Mouse (Mus musculus) midbrain, embryonic 16.5 days (tissue): ENCODE data around the gene Ugt1a6b. TPM values are rescaled to one million over a fixed set of nuclear protein-coding genes. Genes with fewer than 3 reads are reported as not detected.

Experiments
- ATAC-seq: fragments of 200-750 bp; cut with Nextera tagmentation; 2 replicates; pipeline ENCODE4 v1.8.0; 2017; ENCODE audit warnings: moderate TSS enrichment
- H3K27ac ChIP-seq: fragments of 300-500 bp; sonication (generic); 2 replicates; pipeline ENCODE4 v1.5.1; 2014; ENCODE audit warnings: mild to moderate bottlenecking, low read length, mixed read lengths
- H3K27me3 ChIP-seq: fragments of 300-500 bp; sonication (generic); 2 replicates; pipeline ENCODE4 v1.6.1; 2014; ENCODE audit warnings: low read depth, low read length, mixed read lengths; ENCODE audit not compliant: control insufficient read depth, insufficient read depth
- H3K36me3 ChIP-seq: fragments of 300-500 bp; sonication (generic); 2 replicates; pipeline ENCODE4 v1.6.1; 2014; ENCODE audit warnings: mild to moderate bottlenecking, low read length, moderate library complexity, mixed read lengths; ENCODE audit not compliant: control insufficient read depth, insufficient read depth
- H3K4me1 ChIP-seq: fragments of 300-500 bp; sonication (generic); 2 replicates; pipeline ENCODE4 v1.6.1; 2014; ENCODE audit warnings: mild to moderate bottlenecking, low read length, mixed read lengths; ENCODE audit not compliant: control insufficient read depth, insufficient read depth
- H3K4me2 ChIP-seq: fragments of 300-500 bp; sonication (generic); 2 replicates; pipeline ENCODE4 v1.6.1; 2014; ENCODE audit warnings: mild to moderate bottlenecking, low read length, mixed read lengths
- H3K4me3 ChIP-seq: fragments of 300-500 bp; sonication (generic); 2 replicates; pipeline ENCODE4 v1.5.1; 2014; ENCODE audit warnings: low read depth, mild to moderate bottlenecking, low read length, moderate library complexity, mixed read lengths
- H3K9ac ChIP-seq: fragments of 300-500 bp; sonication (generic); 2 replicates; pipeline ENCODE4 v1.6.1; 2014; ENCODE audit warnings: low read depth, low read length, mixed read lengths
- H3K9me3 ChIP-seq: fragments of 300-500 bp; sonication (generic); replicated peaks from 2 replicates; pipeline ENCODE4 v1.6.1; 2014; ENCODE audit warnings: mild to moderate bottlenecking, low read length, mixed read lengths; ENCODE audit not compliant: control insufficient read depth, poor library complexity, severe bottlenecking
- WGBS: fragments of 180-500 bp; shearing (Covaris S2); extraction: QIAGEN DNeasy Blood & Tissue Kit; methylation state at CpG from one replicate; pipeline ENCODE4 v1.1.7; 2014; 5-methylcytosine and 5-hydroxymethylcytosine counted together
- polyA plus RNA-seq: library from polyadenylated mRNA; unstranded; fragments of >200 nt; fragmentation: Nextera tagmentation; extraction: Ambion mirVana; gene quantifications from 2 replicates; pipeline ENCODE4 v1.2.1, GENCODE M21; 2015

Gene Ugt1a6b
- polyA plus RNA-seq, 1 experiment from 2014 or later: 0.60 TPM

GRCm38 (mm10) chr1:88229986-88230385 is 126.9 kb downstream of the Ugt1a6b start:
- Histone ChIP-seq H3K27me3 (no peaks in the 10 kb centered on the region), H3K4me3 (no peak overlapping the region), H3K36me3 (no peaks in the 10 kb centered on the region), H3K4me2 (no peak overlapping the region), H3K4me1 (no peaks in the 10 kb centered on the region), H3K9ac (no peak overlapping the region), H3K9me3 (peaks cover 97% of the 10 kb centered on the region), H3K27ac (no peak overlapping the region)
- ATAC-seq: no peak
- WGBS: 87% methylated on average over 5 of the region's 5 CpGs

- H3K9me3 ChIP-seq: peaks cover 100% of the 10 kb centered on the region
- H3K4me3 ChIP-seq: no peak overlapping the region
- ATAC-seq: no peak
- H3K36me3 ChIP-seq: no peaks in the 10 kb centered on the region
- H3K27ac ChIP-seq: no peak overlapping the region
- H3K4me1 ChIP-seq: no peaks in the 10 kb centered on the region
- WGBS: 75% methylated on average over 7 of the region's 7 CpGs
- H3K27me3 ChIP-seq: no peaks in the 10 kb centered on the region
- no peak overlapping the region for H3K4me2 ChIP-seq
- H3K9ac ChIP-seq: no peak overlapping the region
Measured at GRCm38 (mm10) chr1:88230421-88230820, 127.4 kb downstream of the Ugt1a6b start.

GRCm38 (mm10) chr1:88230981-88231802 is 128.1 kb downstream of the Ugt1a6b start:
- H3K27ac ChIP-seq: no peak overlapping the region
- no peak for ATAC-seq
- no peak overlapping the region for H3K9ac ChIP-seq
- 76% methylated on average over 6 of the region's 6 CpGs for WGBS
- no peak overlapping the region for H3K4me2 ChIP-seq
- H3K9me3 ChIP-seq: peaks cover 99% of the 10 kb centered on the region
- H3K36me3 ChIP-seq: no peaks in the 10 kb centered on the region
- H3K4me1 ChIP-seq: no peaks in the 10 kb centered on the region
- no peaks in the 10 kb centered on the region for H3K27me3 ChIP-seq
- no peak overlapping the region for H3K4me3 ChIP-seq

- 69% methylated on average over 7 of the region's 7 CpGs for WGBS
- H3K9me3 ChIP-seq: peaks cover 97% of the 10 kb centered on the region
- no peak overlapping the region for H3K27ac ChIP-seq
- H3K4me3 ChIP-seq: no peak overlapping the region
- no peaks in the 10 kb centered on the region for H3K27me3 ChIP-seq
- H3K36me3 ChIP-seq: no peaks in the 10 kb centered on the region
- no peak overlapping the region for H3K9ac ChIP-seq
- ATAC-seq: no peak
- H3K4me2 ChIP-seq: no peak overlapping the region
- H3K4me1 ChIP-seq: no peaks in the 10 kb centered on the region
Measured at GRCm38 (mm10) chr1:88231803-88232499, 128.9 kb downstream of the Ugt1a6b start.

- Histone ChIP-seq H3K9me3 (peaks cover 97% of the 10 kb centered on the region), H3K4me1 (no peaks in the 10 kb centered on the region), H3K9ac (no peak overlapping the region), H3K36me3 (no peaks in the 10 kb centered on the region), H3K4me2 (no peak overlapping the region), H3K27me3 (no peaks in the 10 kb centered on the region), H3K4me3 (no peak overlapping the region), H3K27ac (no peak overlapping the region)
- ATAC-seq: no peak
- WGBS: 55% methylated on average over 3 of the region's 3 CpGs
Measured at GRCm38 (mm10) chr1:88232664-88233380, 129.8 kb downstream of the Ugt1a6b start.

- WGBS: 67% methylated on average over 14 of the region's 14 CpGs
- ATAC-seq: no peak
Measured at GRCm38 (mm10) chr1:88233421-88234247, 130.6 kb downstream of the Ugt1a6b start.

GRCm38 (mm10) chr1:88234248-88234610 is 131.2 kb downstream of the Ugt1a6b start:
- WGBS: 64% methylated on average over 4 of the region's 4 CpGs
- H3K27me3 ChIP-seq: no peaks in the 10 kb centered on the region
- no peak for ATAC-seq

More at GRCm38 (mm10) chr1:88233421-88234247, 130.6 kb downstream of the Ugt1a6b start:
- Histone ChIP-seq H3K27me3 (no peaks in the 10 kb centered on the region), H3K4me2 (no peak overlapping the region), H3K9me3 (peaks cover 97% of the 10 kb centered on the region), H3K27ac (no peak overlapping the region), H3K36me3 (no peaks in the 10 kb centered on the region), H3K4me1 (no peaks in the 10 kb centered on the region), H3K4me3 (no peak overlapping the region), H3K9ac (no peak overlapping the region)

GRCm38 (mm10) chr1:88234646-88235045 is 131.6 kb downstream of the Ugt1a6b start:
- ATAC-seq: no peak
- Histone ChIP-seq H3K36me3 (no peaks in the 10 kb centered on the region), H3K9me3 (peaks cover 97% of the 10 kb centered on the region), H3K27me3 (no peaks in the 10 kb centered on the region), H3K27ac (no peak overlapping the region), H3K4me2 (no peak overlapping the region), H3K4me3 (no peak overlapping the region), H3K9ac (no peak overlapping the region), H3K4me1 (no peaks in the 10 kb centered on the region)
- WGBS: 47% methylated on average over 5 of the region's 5 CpGs

More at GRCm38 (mm10) chr1:88234248-88234610, 131.2 kb downstream of the Ugt1a6b start:
- no peak overlapping the region for H3K27ac ChIP-seq
- H3K4me3 ChIP-seq: no peak overlapping the region
- peaks cover 97% of the 10 kb centered on the region for H3K9me3 ChIP-seq
- H3K4me1 ChIP-seq: no peaks in the 10 kb centered on the region
- no peak overlapping the region for H3K4me2 ChIP-seq
- H3K36me3 ChIP-seq: no peaks in the 10 kb centered on the region
- H3K9ac ChIP-seq: no peak overlapping the region
